Mouse (Mus musculus): ENCODE measurements at regions not wholly inside any gene's neighbourhood (a gene's known extent, or its start where the extent isn't known, plus 50 kb on each side); places are given as distances from the start of the nearest gene placed in this dataset.

DNA sequence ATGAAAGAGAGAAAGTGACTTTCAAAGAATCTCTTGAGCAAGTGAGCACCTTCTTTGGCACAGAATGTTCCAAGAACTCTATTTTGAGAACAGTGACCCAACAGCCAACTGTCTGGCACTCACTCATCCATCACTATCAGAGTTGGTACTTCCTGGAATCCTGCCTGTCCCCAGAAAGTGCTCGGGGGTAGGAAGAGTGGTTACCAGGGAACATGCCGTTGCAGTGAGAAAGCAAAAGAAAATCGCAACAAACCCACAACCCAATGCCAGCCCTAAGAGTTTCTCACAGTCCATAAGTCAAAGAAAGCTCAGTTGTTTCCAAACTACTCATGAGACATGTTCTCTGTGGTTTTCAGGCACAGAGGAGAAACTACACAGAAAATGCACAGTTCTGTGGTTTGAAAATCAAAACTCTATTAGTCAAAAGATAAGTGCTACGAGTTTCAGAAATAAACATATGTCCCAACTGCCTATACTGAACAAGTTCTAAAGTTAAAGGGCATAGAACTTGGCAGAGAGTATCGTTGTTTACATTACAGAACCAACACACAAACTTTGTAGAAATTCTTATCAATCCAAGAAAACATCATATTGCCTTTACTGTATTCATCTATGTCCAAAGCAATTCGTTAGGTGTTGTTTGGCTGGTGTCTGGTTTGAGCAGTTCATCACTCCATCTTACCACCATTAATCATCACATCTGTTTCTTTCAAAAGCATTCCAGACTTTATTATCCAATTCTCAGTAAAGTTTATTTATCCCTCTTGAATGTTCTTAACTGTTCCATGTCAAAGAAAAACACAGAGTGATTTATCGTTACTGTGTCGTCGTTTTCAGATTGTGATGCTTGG, 85.8 kb upstream of the N6amt1 start:
- no peaks in the 10 kb centered on the region for H3K36me3 ChIP-seq (ENCODE audit: control insufficient read depth, insufficient read depth, low read length)

DNA sequence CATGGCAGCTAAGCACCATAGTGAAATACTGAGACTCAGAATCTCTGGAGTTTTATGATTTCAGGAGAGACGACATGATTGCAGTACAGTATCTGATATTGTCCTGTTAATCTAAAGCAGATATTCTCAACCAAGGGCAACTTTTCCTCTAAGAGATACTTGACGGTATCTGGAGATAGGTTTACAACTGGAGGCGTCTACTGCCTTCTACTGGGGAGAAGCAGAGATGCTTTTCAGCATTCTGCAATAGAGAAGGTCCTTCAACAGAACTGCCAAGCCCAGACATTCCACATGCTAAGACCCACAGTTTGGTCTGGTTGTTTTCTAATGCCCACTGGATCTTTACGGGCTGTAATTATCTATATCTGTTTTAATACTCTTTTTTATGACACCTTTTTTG, 86.5 kb upstream of the N6amt1 start:
- TF ChIP-seq POLR2A (IDR thresholded peaks at IDR 0.05; ENCODE audit: low read depth, low read length): no peak
- TF ChIP-seq CTCF (IDR thresholded peaks at IDR 0.05; ENCODE audit: extremely low read depth, insufficient read length, insufficient replicate concordance, low read depth, low read length): no peak
- H3K27ac ChIP-seq (ENCODE audit: insufficient read depth, low read depth, low read length): no peak overlapping the region
- H3K4me3 ChIP-seq (ENCODE audit: low read depth, low read length): no peak overlapping the region
- WGBS: 68% methylated on average over 4 of the region's 4 CpGs
- H3K27me3 ChIP-seq (ENCODE audit: control insufficient read depth, insufficient read depth, low read length): no peaks in the 10 kb centered on the region
- H3K4me1 ChIP-seq (ENCODE audit: control insufficient read depth, insufficient read depth, insufficient read length, low read length): no peaks in the 10 kb centered on the region
- no peaks in the 10 kb centered on the region for H3K36me3 ChIP-seq (ENCODE audit: control insufficient read depth, insufficient read depth, low read length)

More for the DNA sequence above, 85.8 kb upstream of the N6amt1 start:
- Histone ChIP-seq H3K27ac (ENCODE audit: insufficient read depth, low read depth, low read length) (no peak overlapping the region), H3K4me1 (ENCODE audit: control insufficient read depth, insufficient read depth, insufficient read length, low read length) (no peaks in the 10 kb centered on the region), H3K27me3 (ENCODE audit: control insufficient read depth, insufficient read depth, low read length) (no peaks in the 10 kb centered on the region), H3K4me3 (ENCODE audit: low read depth, low read length) (no peak overlapping the region)
- 72% methylated on average over 9 of the region's 9 CpGs for WGBS
- TF ChIP-seq POLR2A (IDR thresholded peaks at IDR 0.05; ENCODE audit: low read depth, low read length) (no peak), CTCF (IDR thresholded peaks at IDR 0.05; ENCODE audit: extremely low read depth, insufficient read length, insufficient replicate concordance, low read depth, low read length) (no peak)

DNA sequence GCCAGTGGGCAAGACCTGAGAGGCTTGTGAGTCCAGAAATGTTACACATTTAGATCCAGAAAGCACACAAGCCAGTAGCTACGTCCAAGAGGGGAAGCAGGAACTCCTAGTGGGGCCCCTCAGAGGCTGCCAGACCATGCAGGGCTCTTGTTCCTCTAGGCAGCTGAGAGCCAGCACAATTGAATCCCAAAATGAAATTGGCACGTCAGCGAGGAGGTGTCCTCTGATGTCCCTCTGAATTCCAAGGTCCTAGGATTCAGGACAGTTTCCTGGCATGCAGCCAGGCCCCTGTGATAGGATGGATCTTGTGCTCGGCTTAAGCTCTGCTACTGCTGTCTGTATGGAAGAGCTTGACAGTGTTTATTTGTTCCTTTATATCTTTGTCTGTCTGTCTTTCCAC, 90.4 kb upstream of the N6amt1 start:
- H3K36me3 ChIP-seq (ENCODE audit: control insufficient read depth, insufficient read depth, low read length): no peaks in the 10 kb centered on the region
- TF ChIP-seq CTCF (IDR thresholded peaks at IDR 0.05; ENCODE audit: extremely low read depth, insufficient read length, insufficient replicate concordance, low read depth, low read length): no peak
- 31% methylated on average over 4 of the region's 4 CpGs for WGBS
- no peak overlapping the region for H3K4me3 ChIP-seq (ENCODE audit: low read depth, low read length)
- H3K27me3 ChIP-seq (ENCODE audit: control insufficient read depth, insufficient read depth, low read length): no peaks in the 10 kb centered on the region
- no peaks in the 10 kb centered on the region for H3K4me1 ChIP-seq (ENCODE audit: control insufficient read depth, insufficient read depth, insufficient read length, low read length)
- H3K27ac ChIP-seq (ENCODE audit: insufficient read depth, low read depth, low read length): no peak overlapping the region

DNA sequence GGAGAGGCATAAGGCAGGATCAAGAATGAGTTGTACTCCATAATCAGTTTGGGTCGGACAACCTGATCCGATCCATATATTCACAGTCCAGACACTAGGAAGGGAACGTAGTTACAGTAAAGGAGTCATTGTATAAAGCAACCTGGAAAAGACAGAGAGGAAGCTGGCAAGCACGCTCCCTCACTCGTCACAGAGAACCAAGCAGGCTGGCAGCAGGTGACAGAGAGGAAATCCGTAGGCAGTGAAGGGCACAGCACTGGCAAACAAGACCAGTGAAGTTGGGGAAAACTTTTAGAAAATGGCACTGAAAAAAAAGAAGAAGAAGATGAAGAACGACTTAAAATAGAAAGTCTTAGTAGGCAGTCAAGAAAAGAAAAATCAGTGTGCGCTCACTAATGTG, 90.9 kb upstream of the N6amt1 start:
- no peaks in the 10 kb centered on the region for H3K27me3 ChIP-seq (ENCODE audit: control insufficient read depth, insufficient read depth, low read length)
- H3K4me3 ChIP-seq (ENCODE audit: low read depth, low read length): no peak overlapping the region
- H3K4me1 ChIP-seq (ENCODE audit: control insufficient read depth, insufficient read depth, insufficient read length, low read length): no peaks in the 10 kb centered on the region
- no peaks in the 10 kb centered on the region for H3K36me3 ChIP-seq (ENCODE audit: control insufficient read depth, insufficient read depth, low read length)
- TF ChIP-seq CTCF (IDR thresholded peaks at IDR 0.05; ENCODE audit: extremely low read depth, insufficient read length, insufficient replicate concordance, low read depth, low read length) (no peak), POLR2A (IDR thresholded peaks at IDR 0.05; ENCODE audit: low read depth, low read length) (no peak)
- WGBS: 81% methylated on average over 8 of the region's 8 CpGs
- H3K27ac ChIP-seq (ENCODE audit: insufficient read depth, low read depth, low read length): no peak overlapping the region

DNA sequence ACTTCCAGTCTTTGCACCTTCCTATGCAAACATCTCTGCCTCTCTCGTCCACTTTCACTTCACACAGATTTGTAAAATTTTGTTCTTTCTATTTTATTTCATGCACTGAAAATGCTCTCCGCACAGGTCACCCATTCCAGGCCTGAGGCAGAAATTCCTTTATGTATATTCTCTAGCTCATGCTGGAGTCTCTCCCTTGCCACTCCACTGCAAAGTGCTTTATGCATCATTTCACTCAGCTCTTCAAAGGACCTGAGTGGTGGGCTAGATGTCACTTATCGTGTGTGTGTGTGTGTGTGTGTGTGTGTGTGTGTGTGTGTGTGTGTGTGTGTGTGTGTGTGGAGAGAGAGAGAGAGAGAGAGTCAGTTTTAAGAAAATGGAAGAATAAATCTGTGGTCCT, 91.5 kb upstream of the N6amt1 start:
- Histone ChIP-seq H3K4me1 (ENCODE audit: control insufficient read depth, insufficient read depth, insufficient read length, low read length) (no peaks in the 10 kb centered on the region), H3K36me3 (ENCODE audit: control insufficient read depth, insufficient read depth, low read length) (no peaks in the 10 kb centered on the region), H3K4me3 (ENCODE audit: low read depth, low read length) (no peak overlapping the region), H3K27ac (ENCODE audit: insufficient read depth, low read depth, low read length) (no peak overlapping the region), H3K27me3 (ENCODE audit: control insufficient read depth, insufficient read depth, low read length) (no peaks in the 10 kb centered on the region)
- WGBS: 60% methylated on average over 3 of the region's 3 CpGs
- no peak for TF ChIP-seq CTCF (IDR thresholded peaks at IDR 0.05; ENCODE audit: extremely low read depth, insufficient read length, insufficient replicate concordance, low read depth, low read length)
- no peak for TF ChIP-seq POLR2A (IDR thresholded peaks at IDR 0.05; ENCODE audit: low read depth, low read length)

DNA sequence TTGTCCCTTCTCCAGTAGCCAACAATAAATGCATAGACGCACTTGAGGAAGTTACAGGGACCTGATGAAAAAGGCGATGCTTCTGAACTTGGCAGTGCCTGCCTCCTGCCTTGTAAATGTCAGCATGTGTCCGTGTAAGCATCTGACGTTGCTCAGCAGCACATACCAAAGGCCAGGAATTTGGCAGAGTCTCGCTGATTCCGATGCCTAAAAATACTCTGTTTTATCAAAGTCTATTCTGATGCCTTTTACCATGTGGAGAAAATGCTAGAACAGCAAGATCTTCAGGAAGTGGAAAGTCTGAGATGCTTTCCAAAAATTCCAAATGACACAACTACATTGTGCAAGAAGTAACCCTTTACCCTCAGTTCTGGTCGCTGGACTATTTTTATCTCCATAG, 92.5 kb upstream of the N6amt1 start:
- TF ChIP-seq POLR2A (IDR thresholded peaks at IDR 0.05; ENCODE audit: low read depth, low read length): no peak
- no peak for TF ChIP-seq CTCF (IDR thresholded peaks at IDR 0.05; ENCODE audit: extremely low read depth, insufficient read length, insufficient replicate concordance, low read depth, low read length)
- no peak overlapping the region for H3K4me3 ChIP-seq (ENCODE audit: low read depth, low read length)
- WGBS: 65% methylated on average over 7 of the region's 7 CpGs

DNA sequence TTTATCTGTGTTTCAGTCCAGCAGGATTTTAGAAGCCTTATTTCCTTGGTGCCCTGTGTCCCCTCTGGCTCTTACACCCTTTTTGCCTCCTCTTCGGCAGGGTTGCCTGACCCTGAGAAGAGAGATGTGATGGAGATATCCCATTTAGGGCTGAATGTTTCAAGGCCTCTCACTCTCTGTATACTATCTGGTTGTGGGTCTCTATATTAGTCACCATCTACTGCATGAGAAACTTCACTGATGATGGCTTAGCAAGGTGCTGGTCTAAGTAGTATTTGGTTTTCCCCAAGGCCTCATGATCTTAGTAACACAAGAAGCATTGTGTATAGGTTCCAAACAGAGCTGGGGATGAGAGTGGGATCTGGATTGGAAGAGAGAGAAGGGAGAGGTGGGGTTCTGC, 99.2 kb upstream of the N6amt1 start:
- no peak overlapping the region for H3K27ac ChIP-seq (ENCODE audit: insufficient read depth, low read depth, low read length)
- H3K4me1 ChIP-seq (ENCODE audit: control insufficient read depth, insufficient read depth, insufficient read length, low read length): no peaks in the 10 kb centered on the region
- H3K27me3 ChIP-seq (ENCODE audit: control insufficient read depth, insufficient read depth, low read length): no peaks in the 10 kb centered on the region
- WGBS: 89% methylated on average over 1 of the region's 1 CpGs
- H3K4me3 ChIP-seq (ENCODE audit: low read depth, low read length): no peak overlapping the region
- no peaks in the 10 kb centered on the region for H3K36me3 ChIP-seq (ENCODE audit: control insufficient read depth, insufficient read depth, low read length)
- TF ChIP-seq CTCF (IDR thresholded peaks at IDR 0.05; ENCODE audit: extremely low read depth, insufficient read length, insufficient replicate concordance, low read depth, low read length) (no peak), POLR2A (IDR thresholded peaks at IDR 0.05; ENCODE audit: low read depth, low read length) (no peak)

More for the DNA sequence above, 92.5 kb upstream of the N6amt1 start:
- H3K4me1 ChIP-seq (ENCODE audit: control insufficient read depth, insufficient read depth, insufficient read length, low read length): no peaks in the 10 kb centered on the region
- no peaks in the 10 kb centered on the region for H3K36me3 ChIP-seq (ENCODE audit: control insufficient read depth, insufficient read depth, low read length)
- no peak overlapping the region for H3K27ac ChIP-seq (ENCODE audit: insufficient read depth, low read depth, low read length)
- no peaks in the 10 kb centered on the region for H3K27me3 ChIP-seq (ENCODE audit: control insufficient read depth, insufficient read depth, low read length)
